Mouse (Mus musculus): Measurements from ENCODE around the gene Mslnl. TPM values are rescaled to one million over a fixed set of nuclear protein-coding genes. Genes with fewer than 3 reads are reported as not detected.

The Mslnl gene
- polyA plus RNA-seq, 2 experiments, result not detected

GRCm38 (mm10) chr17:25769331-25769730, 33.5 kb downstream of the Mslnl start:
- Histone ChIP-seq H3K36me3 (replicated peaks; ENCODE audit: control insufficient read depth, insufficient read depth, low read depth) (no peaks in the 10 kb centered on the region), H3K9me3 (ENCODE audit: control insufficient read depth, low read length) (no peaks in the 10 kb centered on the region), H3K27me3 (ENCODE audit: control insufficient read depth, insufficient read depth, low read length) (peaks cover 3% of the 10 kb centered on the region; the same call in 1 of the 2 replicates), H3K4me3 (ENCODE audit: insufficient read depth in 1 of 2, low read depth in 2 of 2, low read length in 2 of 2) (no peak overlapping the region), H3K4me1 (replicated peaks; ENCODE audit: control insufficient read depth in 2 of 2, insufficient read depth in 2 of 2, low read length in 1 of 2) (peaks cover 1 to 3% of the 10 kb centered on the region in 2 experiments), H3K4me2 (ENCODE audit: low read depth) (no peak overlapping the region), H3K9ac (replicated peaks) (no peak overlapping the region), H3K27ac (no peak overlapping the region)
- ATAC-seq (ENCODE audit: insufficient read depth), result no peak
- no peak for DNase-seq (ENCODE audit: low read depth in 3 of 3, low spot score in 3 of 3)
- 39% methylated on average over 9 of the region's 9 CpGs for WGBS (ENCODE audit: insufficient replicate concordance)
- TF ChIP-seq EP300 (IDR thresholded peaks at IDR 0.05; ENCODE audit: low read depth) (no peak), CTCF (IDR thresholded peaks at IDR 0.05; ENCODE audit: low read depth) (no peak)

GRCm38 (mm10) chr17:25773549-25774120, 37.8 kb downstream of the Mslnl start, which contains the start of gene Narfl:
Gene Narfl (plus strand): TSS chr17:25773776.
- Histone ChIP-seq H3K9ac (replicated peaks) (peak within 1 kb of the TSS; percentile 88), H3K36me3 (replicated peaks; ENCODE audit: control insufficient read depth, insufficient read depth, low read depth) (peaks cover 2% of the 10 kb centered on the region; the same call in 1 of the 2 replicates), H3K4me2 (ENCODE audit: low read depth) (peak within 1 kb of the TSS; percentile 65), H3K27ac (no peak within 1 kb of the TSS), H3K9me3 (ENCODE audit: control insufficient read depth, low read length) (no peaks in the 10 kb centered on the region), H3K27me3 (ENCODE audit: control insufficient read depth, insufficient read depth, low read length) (peaks cover 2% of the 10 kb centered on the region; the same call in 1 of the 2 replicates), H3K4me1 (replicated peaks; ENCODE audit: control insufficient read depth in 2 of 2, insufficient read depth in 2 of 2, low read length in 1 of 2) (peaks cover 3 to 7% of the 10 kb centered on the region in 2 experiments), H3K4me3 (ENCODE audit: insufficient read depth in 1 of 2, low read depth in 2 of 2, low read length in 2 of 2) (peak within 1 kb of the TSS; percentile 58 to 82)
- DNase-seq (ENCODE audit: low read depth in 3 of 3, low spot score in 3 of 3) (peak; percentile 95 to 96 (median 95)), ATAC-seq (ENCODE audit: insufficient read depth) (peak; percentile 87)
- no peak for TF ChIP-seq EP300 (IDR thresholded peaks at IDR 0.05; ENCODE audit: low read depth)
- TF ChIP-seq CTCF (IDR thresholded peaks at IDR 0.05; ENCODE audit: low read depth), result peak; percentile 99
- 0% methylated on average over 37 of the region's 37 CpGs for WGBS (ENCODE audit: insufficient replicate concordance)

- 69% methylated on average over 10 of the region's 10 CpGs for WGBS (ENCODE audit: insufficient replicate concordance)
- Histone ChIP-seq H3K36me3 (replicated peaks; ENCODE audit: control insufficient read depth, insufficient read depth, low read depth) (peaks cover 2% of the 10 kb centered on the region; the same call in 1 of the 2 replicates), H3K4me1 (replicated peaks; ENCODE audit: control insufficient read depth in 2 of 2, insufficient read depth in 2 of 2, low read length in 1 of 2) (peaks cover 3 to 7% of the 10 kb centered on the region in 2 experiments), H3K27ac (no peak overlapping the region), H3K4me2 (ENCODE audit: low read depth) (no peak overlapping the region), H3K9ac (replicated peaks) (no peak overlapping the region), H3K4me3 (ENCODE audit: insufficient read depth in 1 of 2, low read depth in 2 of 2, low read length in 2 of 2) (no peak overlapping the region), H3K27me3 (ENCODE audit: control insufficient read depth, insufficient read depth, low read length) (no peaks in the 10 kb centered on the region), H3K9me3 (ENCODE audit: control insufficient read depth, low read length) (no peaks in the 10 kb centered on the region)
- DNase-seq (ENCODE audit: low read depth in 3 of 3, low spot score in 3 of 3) (no peak), ATAC-seq (ENCODE audit: insufficient read depth) (no peak)
- TF ChIP-seq EP300 (IDR thresholded peaks at IDR 0.05; ENCODE audit: low read depth) (no peak), CTCF (IDR thresholded peaks at IDR 0.05; ENCODE audit: low read depth) (no peak)
These were observed 39.6 kb downstream of the Mslnl start for GRCm38 (mm10) chr17:25775318-25776062.

GRCm38 (mm10) chr17:25777948-25778347, 42.1 kb downstream of the Mslnl start:
- Histone ChIP-seq H3K4me1 (replicated peaks; ENCODE audit: control insufficient read depth in 2 of 2, insufficient read depth in 2 of 2, low read length in 1 of 2) (peaks cover 3 to 7% of the 10 kb centered on the region in 2 experiments), H3K9ac (replicated peaks) (no peak overlapping the region), H3K36me3 (replicated peaks; ENCODE audit: control insufficient read depth, insufficient read depth, low read depth) (peaks cover 10% of the 10 kb centered on the region), H3K4me3 (ENCODE audit: insufficient read depth in 1 of 2, low read depth in 2 of 2, low read length in 2 of 2) (no peak overlapping the region), H3K27me3 (ENCODE audit: control insufficient read depth, insufficient read depth, low read length) (no peaks in the 10 kb centered on the region), H3K4me2 (ENCODE audit: low read depth) (no peak overlapping the region), H3K27ac (no peak overlapping the region), H3K9me3 (ENCODE audit: control insufficient read depth, low read length) (no peaks in the 10 kb centered on the region)
- DNase-seq (ENCODE audit: low read depth in 3 of 3, low spot score in 3 of 3) (no peak), ATAC-seq (ENCODE audit: insufficient read depth) (no peak)
- 89% methylated on average over 5 of the region's 5 CpGs for WGBS (ENCODE audit: insufficient replicate concordance)
- TF ChIP-seq CTCF (IDR thresholded peaks at IDR 0.05; ENCODE audit: low read depth), result no peak
- TF ChIP-seq EP300 (IDR thresholded peaks at IDR 0.05; ENCODE audit: low read depth), result no peak

GRCm38 (mm10) chr17:25781339-25781738, 45.5 kb downstream of the Mslnl start:
- Histone ChIP-seq H3K36me3 (replicated peaks; ENCODE audit: control insufficient read depth, insufficient read depth, low read depth) (peaks cover 10% of the 10 kb centered on the region), H3K4me3 (ENCODE audit: insufficient read depth in 1 of 2, low read depth in 2 of 2, low read length in 2 of 2) (no peak overlapping the region), H3K9me3 (ENCODE audit: control insufficient read depth, low read length) (no peaks in the 10 kb centered on the region), H3K4me2 (ENCODE audit: low read depth) (no peak overlapping the region), H3K27me3 (ENCODE audit: control insufficient read depth, insufficient read depth, low read length) (no peaks in the 10 kb centered on the region), H3K27ac (no peak overlapping the region), H3K9ac (replicated peaks) (no peak overlapping the region), H3K4me1 (replicated peaks; ENCODE audit: control insufficient read depth in 2 of 2, insufficient read depth in 2 of 2, low read length in 1 of 2) (peaks cover 0 to 2% of the 10 kb centered on the region in 2 experiments; a peak in 1 of 4 replicates)
- TF ChIP-seq EP300 (IDR thresholded peaks at IDR 0.05; ENCODE audit: low read depth) (no peak), CTCF (IDR thresholded peaks at IDR 0.05; ENCODE audit: low read depth) (no peak)
- DNase-seq (ENCODE audit: low read depth in 3 of 3, low spot score in 3 of 3) (no peak), ATAC-seq (ENCODE audit: insufficient read depth) (no peak)
- 74% methylated on average over 6 of the region's 6 CpGs for WGBS (ENCODE audit: insufficient replicate concordance)

Measured in liver, embryonic 14.5 days (tissue).